Mouse (Mus musculus) v-Abl transformed pro-B cells (cell line): ENCODE results near the gene Gm5926.
"Not testable (repeated sequence)": the region's sequence is repeated elsewhere in the genome, so short reads cannot be mapped to it uniquely, and the experiment has no call there.

Source experiments
- in situ Hi-C, 2 experiments: fragments of 400-800 bp; cut with MboI; formaldehyde crosslinking; loops; one replicate each; pipeline ENCODE4 v1.15.1; 2025; ENCODE audit not compliant: unreplicated experiment in 2 of 2

The Gm5926 gene

GRCm38 (mm10) chrX:32650416-32650815, at the start of gene Gm5926:
TSS of gene Gm5926 (plus strand) at chrX:32650716.
- in situ Hi-C loops, result not testable (repeated sequence)

GRCm38 (mm10) chrX:32601008-32601407, 49.5 kb upstream of the Gm5926 start:
- in situ Hi-C loops, result not testable (repeated sequence)

GRCm38 (mm10) chrX:32601425-32601824, 49.1 kb upstream of the Gm5926 start:
- in situ Hi-C loops, result not testable (repeated sequence)
